Mouse (Mus musculus) megakaryocyte-erythroid progenitor cell, adult 5-6 weeks (primary cell): ENCODE data around the gene Scaper. TPM values are rescaled to one million over a fixed set of nuclear protein-coding genes. Genes with fewer than 3 reads are reported as not detected.

ENCODE experiments used
- ATAC-seq: replicated peaks from 2 replicates; pipeline ENCODE4 v1.8.0; 2016; ENCODE audit warnings: mild to moderate bottlenecking, inconsistent platforms; ENCODE audit not compliant: severe bottlenecking, poor library complexity, low FRiP score, low TSS enrichment
- total RNA-seq, 2 experiments: library from RNA; stranded (forward) in 1 of 2; stranded (reverse) in 1 of 2; fragments of 200-1000, 215-1000 nt in 1 of 2; fragments of >200 nt in 1 of 2; fragmentation: Nextera tagmentation in 1 of 2; gene quantifications; 2 replicates each; pipeline ENCODE4 v1.2.3; 2014 to 2017

The Scaper gene
- total RNA-seq, 2 experiments from 2014 or later: 10.0 to 14.5 TPM

DNA sequence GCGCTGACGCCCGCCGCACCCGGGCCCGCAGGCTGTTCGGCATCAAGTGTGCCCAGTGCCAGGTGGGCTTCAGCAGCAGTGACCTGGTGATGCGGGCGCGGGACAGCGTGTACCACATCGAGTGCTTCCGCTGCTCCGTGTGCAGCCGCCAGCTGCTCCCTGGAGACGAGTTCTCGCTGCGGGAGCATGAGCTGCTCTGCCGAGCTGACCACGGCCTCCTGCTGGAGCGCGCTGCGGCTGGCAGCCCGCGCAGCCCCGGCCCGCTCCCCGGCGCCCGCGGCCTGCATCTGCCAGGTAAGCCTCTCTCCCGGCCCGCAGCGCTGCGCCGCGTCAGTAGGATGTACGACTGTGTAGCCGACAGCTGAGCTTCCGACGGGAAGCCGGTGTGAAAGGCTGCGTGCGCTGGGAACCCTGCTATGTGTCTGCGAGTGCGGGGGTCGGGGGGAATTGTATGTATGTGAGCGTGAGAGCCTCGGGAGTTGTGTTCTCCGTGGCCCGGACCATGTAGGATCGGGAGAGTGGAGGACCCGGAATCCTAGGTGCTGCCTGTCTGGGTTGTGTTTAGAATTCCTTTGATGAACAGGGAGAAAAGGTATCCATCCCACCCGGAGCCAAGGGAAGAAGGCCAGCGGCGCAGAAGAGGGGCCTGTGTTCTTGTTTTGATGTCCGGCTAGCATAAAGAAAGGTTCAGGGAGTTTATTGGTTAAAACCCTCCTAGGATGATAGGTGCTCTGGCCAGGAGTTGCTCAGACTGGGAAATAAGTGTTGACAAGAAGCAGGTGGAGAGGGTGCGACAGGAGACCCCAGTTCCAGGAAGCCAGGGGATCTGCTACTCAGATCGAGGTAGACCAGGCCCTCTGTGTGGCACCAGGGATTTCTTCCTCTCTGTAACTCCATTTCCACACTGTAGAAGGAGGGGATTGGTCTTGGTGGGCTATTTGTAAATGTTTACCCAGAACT, 395.3 kb downstream of the Scaper start:
- no peak for ATAC-seq

- no peak for ATAC-seq
These were observed 396.1 kb downstream of the Scaper start for GRCm38 (mm10) chr9:55541681-55542365.

GRCm38 (mm10) chr9:55540888-55541287, 397.0 kb downstream of the Scaper start:
- peak; percentile 62 for ATAC-seq

GRCm38 (mm10) chr9:55540391-55540770, 397.5 kb downstream of the Scaper start:
- ATAC-seq: no peak

- ATAC-seq: no peak
These were observed 398.1 kb downstream of the Scaper start for GRCm38 (mm10) chr9:55539661-55540390.

DNA sequence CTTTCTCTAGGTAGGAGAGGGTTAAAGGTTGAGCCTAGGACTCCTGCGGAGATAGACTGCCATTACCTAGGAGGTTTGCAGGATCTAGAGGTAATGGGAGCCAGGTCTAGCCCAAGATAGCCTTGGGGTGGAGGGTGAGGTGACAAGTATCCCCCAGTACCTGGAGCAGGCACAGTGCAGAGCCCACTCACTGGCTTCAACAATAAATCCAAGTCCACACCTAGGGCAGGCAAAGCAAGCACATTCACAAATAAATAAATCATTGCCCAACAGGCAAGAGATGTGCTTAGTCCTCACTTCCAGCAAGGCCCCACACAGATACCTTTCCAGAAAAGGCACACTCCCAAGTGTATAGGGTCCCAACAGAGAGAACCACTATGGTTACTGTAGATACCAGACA, 398.9 kb downstream of the Scaper start:
- no peak for ATAC-seq

DNA sequence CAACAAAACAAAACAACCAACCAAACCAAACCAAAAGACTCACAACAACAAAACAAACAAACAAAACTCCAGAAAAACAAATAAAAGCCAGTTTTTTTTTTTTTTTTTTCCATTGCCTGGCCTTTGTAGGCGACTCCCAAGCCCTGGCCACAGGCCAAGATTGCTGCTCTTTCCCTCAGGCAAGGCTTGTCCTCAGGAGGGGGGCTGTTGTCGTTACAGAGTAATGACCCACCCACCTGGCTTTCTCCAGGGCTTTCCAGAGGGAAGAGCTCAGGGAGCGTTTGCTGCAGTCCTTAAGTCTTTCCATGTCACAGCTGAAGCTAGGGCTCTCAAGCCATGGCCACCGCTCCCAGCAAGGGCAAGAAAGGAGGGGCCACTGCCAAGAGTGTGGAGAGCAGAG, 399.5 kb downstream of the Scaper start, which contains the start of gene Isl2:
Isl2 (plus strand) TSS at position 296 of the 400 bp plus-strand sequence.
- no peak for ATAC-seq

DNA sequence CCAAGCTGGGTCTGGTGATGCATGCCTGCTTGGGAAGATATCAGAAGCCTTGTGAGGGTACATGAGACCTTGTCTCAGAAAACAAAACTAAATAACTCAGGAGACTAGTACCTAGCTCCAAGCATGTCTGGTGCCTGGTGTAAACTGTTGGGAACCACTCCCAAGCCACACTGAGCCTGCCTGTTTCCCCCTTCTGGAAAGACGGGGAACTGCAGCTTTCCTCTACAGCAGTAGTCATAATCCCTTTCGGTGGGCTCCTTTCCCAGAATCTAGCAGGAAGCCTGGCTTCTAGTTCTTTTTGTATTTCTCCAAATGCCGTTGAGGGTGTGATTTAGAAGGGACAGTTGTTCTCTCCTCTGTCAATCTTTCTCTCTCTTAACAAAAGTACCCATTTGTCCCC, 402.0 kb downstream of the Scaper start:
- ATAC-seq: peak; percentile 76

DNA sequence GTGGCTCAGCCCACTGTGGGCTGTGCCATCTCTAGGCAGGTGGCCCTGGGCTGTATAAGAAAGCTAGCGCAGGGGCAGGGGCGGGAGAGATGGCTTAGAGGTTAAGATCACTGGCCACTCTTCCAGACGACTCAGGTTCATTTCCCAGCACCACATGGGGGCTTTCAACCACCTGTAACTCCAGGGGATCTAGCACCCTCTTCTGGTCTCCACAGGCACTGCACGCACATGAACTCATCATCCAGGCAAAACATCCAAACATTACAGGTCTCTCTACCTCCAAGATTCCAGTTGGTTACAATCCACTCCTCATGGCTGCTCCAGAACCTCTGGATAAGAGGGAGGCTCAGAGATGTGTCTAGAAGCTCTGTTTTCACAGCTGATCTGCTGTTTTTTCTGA, 412.2 kb downstream of the Scaper start:
- peak; percentile 74 for ATAC-seq

DNA sequence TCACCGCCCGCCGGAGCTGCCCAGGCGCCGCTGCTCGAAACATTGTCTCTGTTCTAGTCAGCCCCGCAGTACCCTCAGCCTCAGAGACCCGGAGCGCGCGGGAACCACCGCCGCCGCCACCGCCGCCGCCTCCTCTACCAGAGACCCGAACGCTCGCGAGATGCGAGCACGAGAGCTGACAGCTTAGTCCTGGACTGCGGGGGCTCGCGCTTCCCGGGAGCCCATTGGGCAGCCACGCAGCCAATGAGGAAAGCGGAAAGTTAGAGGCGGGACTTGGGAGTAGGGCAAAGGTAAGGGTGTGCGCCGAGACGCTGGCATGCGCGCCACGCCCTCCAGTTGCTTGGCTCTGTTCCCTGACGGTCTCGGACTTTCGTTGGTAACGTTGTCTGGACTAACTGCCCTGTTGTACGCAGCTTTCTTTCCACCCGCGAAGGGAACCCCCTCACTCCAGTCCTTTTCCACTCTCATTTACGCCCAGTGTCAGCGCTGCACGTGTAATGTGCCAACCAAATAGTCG, 425.8 kb downstream of the Scaper start, which contains the start of gene Etfa:
Etfa (minus strand) TSS at position 217 of the 517 bp plus-strand sequence.
- ATAC-seq: peak; percentile 99

DNA sequence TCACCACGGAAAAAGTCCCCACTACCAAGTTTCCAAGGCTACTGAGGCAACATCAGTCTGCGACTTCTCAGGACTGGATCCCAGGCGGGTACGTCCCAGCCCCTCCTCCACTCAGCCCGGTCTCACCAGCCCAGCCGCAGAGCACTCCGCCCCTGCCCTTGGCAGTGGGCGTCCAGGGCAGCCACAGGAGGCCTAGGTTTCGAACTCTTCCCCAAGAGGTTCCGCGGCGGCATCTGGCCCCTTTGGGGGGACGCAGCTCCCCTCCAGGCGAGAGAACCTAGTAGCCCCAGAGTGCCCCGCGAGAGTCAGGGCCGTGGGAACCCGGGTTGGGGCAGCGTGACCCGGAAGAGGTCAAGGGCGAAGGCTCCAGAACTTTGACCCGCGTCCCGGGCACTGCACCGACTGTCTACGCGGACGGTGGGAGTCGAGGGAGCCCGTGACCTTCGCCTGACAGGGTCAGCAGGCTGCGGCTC, 426.4 kb downstream of the Scaper start:
- ATAC-seq: peak; percentile 67

DNA sequence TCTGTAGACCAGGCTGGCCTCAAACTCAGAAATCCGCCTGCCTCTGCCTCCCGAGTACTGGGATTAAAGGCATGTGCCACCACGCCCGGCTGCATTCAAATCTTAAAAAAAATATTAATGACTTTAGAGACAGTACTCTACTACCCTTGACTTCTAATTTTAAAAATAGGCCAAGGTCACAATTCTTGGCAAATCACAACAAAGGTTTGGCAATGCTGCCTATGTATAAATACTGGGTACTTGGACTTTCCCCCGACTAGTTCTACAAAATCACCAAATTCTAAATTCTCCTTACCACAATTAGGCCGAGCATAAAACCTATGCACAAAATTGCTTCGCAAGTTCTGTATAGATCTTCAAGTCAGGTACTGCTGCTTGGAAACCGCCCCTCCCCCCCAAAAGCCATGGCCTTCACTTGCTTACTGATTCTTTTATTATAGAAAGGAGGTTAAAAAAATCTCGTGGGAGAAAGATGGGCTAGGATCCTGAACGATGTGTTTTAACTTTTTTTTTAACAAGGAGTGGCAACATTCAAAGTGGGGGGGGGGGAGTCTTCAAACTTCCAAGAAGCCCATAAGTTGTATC, 427.2 kb downstream of the Scaper start:
- ATAC-seq: no peak

DNA sequence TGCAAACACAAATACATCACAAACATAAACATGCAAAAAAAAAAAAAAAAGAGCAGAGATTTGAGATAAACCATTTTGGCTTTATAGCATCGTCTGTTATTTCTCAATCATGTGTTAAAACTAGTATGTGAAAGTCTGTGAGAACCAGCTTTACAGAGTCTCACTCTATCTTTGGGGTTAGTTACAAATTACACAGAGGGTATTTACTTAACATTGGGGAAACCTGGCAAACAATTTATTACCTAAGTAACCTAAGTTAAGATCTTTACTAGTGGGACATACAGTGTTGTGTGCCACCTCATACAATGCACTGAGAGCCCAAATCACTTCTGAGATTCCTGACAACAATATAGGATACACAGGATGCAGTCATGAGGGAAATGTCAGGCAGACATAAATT, 428.2 kb downstream of the Scaper start:
- no peak for ATAC-seq

DNA sequence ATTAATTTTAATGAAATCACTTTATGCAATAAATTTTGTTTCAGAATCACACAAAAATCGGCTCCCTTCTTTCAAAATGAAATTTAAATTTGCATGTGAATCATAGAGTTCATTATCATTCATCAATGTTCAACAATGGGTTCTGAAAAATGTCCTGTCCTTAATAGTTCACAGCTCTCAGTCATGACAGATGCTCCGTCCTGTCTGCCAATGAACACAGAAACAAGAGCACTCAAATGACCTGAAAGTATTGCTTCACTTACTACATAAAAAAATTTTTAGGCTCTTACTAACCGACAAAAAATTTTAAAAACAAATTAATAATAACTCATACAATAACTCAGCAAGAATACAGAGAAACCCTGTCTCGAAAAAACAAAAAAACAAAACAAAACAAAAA, 429.2 kb downstream of the Scaper start:
- ATAC-seq: no peak

DNA sequence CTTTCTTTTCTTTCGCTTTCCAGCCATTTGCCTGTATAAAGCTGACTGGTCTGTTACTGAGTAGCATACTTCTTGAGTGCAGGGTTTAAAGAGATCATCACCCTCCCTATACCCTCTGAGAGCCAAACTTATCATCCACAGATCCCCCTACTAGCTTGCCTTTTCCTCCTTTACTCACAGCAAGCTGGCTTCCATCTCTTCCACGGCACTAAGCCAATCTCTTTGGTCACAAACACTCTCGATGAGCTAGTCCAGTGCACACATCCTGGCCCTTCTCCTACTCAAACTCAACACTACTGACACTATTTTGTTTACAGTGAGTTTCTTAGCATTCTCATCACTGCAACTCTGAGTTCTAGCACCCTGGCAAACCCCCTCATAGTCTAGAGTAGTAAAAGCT, 430.0 kb downstream of the Scaper start:
- no peak for ATAC-seq
